Mouse (Mus musculus) heart, postnatal 14 days (tissue): ENCODE measurements around the gene Pigm. TPM values are rescaled to one million over a fixed set of nuclear protein-coding genes. Genes with fewer than 3 reads are reported as not detected.
A peak's percentile ranks its signal among the peaks of the same experiment; 100 is the strongest.

Experiments used
- DNase-seq, 2 experiments: peaks; one replicate each; pipeline ENCODE4 v3.0.0; 2021 to 2022
- intact Hi-C: fragments of 180-260 bp; cut with DNase I; formaldehyde crosslinking; loops from one replicate; pipeline ENCODE4 v1.15.1; 2025
- total RNA-seq, 2 experiments: library from RNA; stranded (reverse); gene quantifications; 2 replicates each; pipeline ENCODE4 v1.2.3; 2021

Gene Pigm
- total RNA-seq, 2 experiments from 2014 or later: 6.4 to 7.1 TPM

- intact Hi-C loops: no loop called here
- DNase-seq: no peak
Measured at GRCm38 (mm10) chr1:172349916-172350812, 26.2 kb upstream of the Pigm start.

GRCm38 (mm10) chr1:172352001-172352400 is 24.3 kb upstream of the Pigm start:
- no peak for DNase-seq
- intact Hi-C loops: no loop called here

GRCm38 (mm10) chr1:172352453-172352852 is 23.9 kb upstream of the Pigm start:
- no peak for DNase-seq
- intact Hi-C loops: no loop called here

- no peak for DNase-seq
- intact Hi-C loops: no loop called here
Measured at GRCm38 (mm10) chr1:172355336-172355735, 21.0 kb upstream of the Pigm start.

- peak; percentile 68 to 78 for DNase-seq
- intact Hi-C loops: loop anchor here (2.0 kb wide), 1 partner anchor 311 kb away; no protein-coding TSS in a partner anchor
Measured at GRCm38 (mm10) chr1:172357550-172357949, 18.8 kb upstream of the Pigm start.

GRCm38 (mm10) chr1:172358341-172358740 is 18.0 kb upstream of the Pigm start:
- DNase-seq: no peak
- intact Hi-C loops: no loop called here

- intact Hi-C loops: no loop called here
- peak; percentile 28 to 64 for DNase-seq
Measured at GRCm38 (mm10) chr1:172364684-172365083, 11.7 kb upstream of the Pigm start.

- intact Hi-C loops: no loop called here
- DNase-seq: peak; percentile 38 to 58
Measured at GRCm38 (mm10) chr1:172368768-172369418, 7.5 kb upstream of the Pigm start.

GRCm38 (mm10) chr1:172376758-172377458 is 562 bp downstream of the Pigm start:
- intact Hi-C loops: no loop called here
- peak in 1 of 2 experiments; percentile 11 for DNase-seq

GRCm38 (mm10) chr1:172380066-172380465 is 3.7 kb downstream of the Pigm start:
- intact Hi-C loops: no loop called here
- DNase-seq: peak; percentile 28 to 44

GRCm38 (mm10) chr1:172382090-172382489 is 5.7 kb downstream of the Pigm start:
- DNase-seq: no peak
- intact Hi-C loops: no loop called here

GRCm38 (mm10) chr1:172387246-172387645 is 10.9 kb downstream of the Pigm start:
- no peak for DNase-seq
- intact Hi-C loops: no loop called here

GRCm38 (mm10) chr1:172390769-172391168 is 14.4 kb downstream of the Pigm start:
- no peak for DNase-seq
- intact Hi-C loops: no loop called here

GRCm38 (mm10) chr1:172391807-172392581 is 15.6 kb downstream of the Pigm start:
- peak in 1 of 2 experiments; percentile 14 for DNase-seq

GRCm38 (mm10) chr1:172392643-172393170 is 16.4 kb downstream of the Pigm start:
- intact Hi-C loops: no loop called here

More at GRCm38 (mm10) chr1:172391807-172392581, 15.6 kb downstream of the Pigm start:
- intact Hi-C loops: no loop called here

GRCm38 (mm10) chr1:172393739-172394138 is 17.4 kb downstream of the Pigm start:
- intact Hi-C loops: no loop called here
- DNase-seq: no peak

More at GRCm38 (mm10) chr1:172392643-172393170, 16.4 kb downstream of the Pigm start:
- DNase-seq: no peak

GRCm38 (mm10) chr1:172396996-172397752 is 20.8 kb downstream of the Pigm start:
- no peak for DNase-seq
- intact Hi-C loops: no loop called here

GRCm38 (mm10) chr1:172406077-172406706 is 29.8 kb downstream of the Pigm start:
- no peak for DNase-seq
- intact Hi-C loops: loop anchor here (5.0 kb wide), 1 partner anchor 211 kb away; no protein-coding TSS in a partner anchor
